Mouse (Mus musculus) heart, adult 9 months (tissue): ENCODE measurements around the gene Col5a3.

ENCODE experiments used
- DNase-seq, 2 experiments: peaks; one replicate each; pipeline ENCODE4 v3.0.0; 2022; ENCODE audit warnings: low spot score in 2 of 2

Col5a3 gene

GRCm38 (mm10) chr9:20805706-20806105 lies 9.2 kb downstream of the Col5a3 start:
- DNase-seq, result no peak

- peak; percentile 65 to 66 for DNase-seq
Observed at GRCm38 (mm10) chr9:20805159-20805495, 9.7 kb downstream of the Col5a3 start.

GRCm38 (mm10) chr9:20804266-20805158 lies 10.4 kb downstream of the Col5a3 start:
- DNase-seq, result peak; percentile 39 to 53

- DNase-seq, result peak; percentile 73 to 82
Observed at GRCm38 (mm10) chr9:20794108-20794806, 20.6 kb downstream of the Col5a3 start.

- DNase-seq, result no peak
Observed at GRCm38 (mm10) chr9:20790345-20790744, 24.5 kb downstream of the Col5a3 start.

DNA sequence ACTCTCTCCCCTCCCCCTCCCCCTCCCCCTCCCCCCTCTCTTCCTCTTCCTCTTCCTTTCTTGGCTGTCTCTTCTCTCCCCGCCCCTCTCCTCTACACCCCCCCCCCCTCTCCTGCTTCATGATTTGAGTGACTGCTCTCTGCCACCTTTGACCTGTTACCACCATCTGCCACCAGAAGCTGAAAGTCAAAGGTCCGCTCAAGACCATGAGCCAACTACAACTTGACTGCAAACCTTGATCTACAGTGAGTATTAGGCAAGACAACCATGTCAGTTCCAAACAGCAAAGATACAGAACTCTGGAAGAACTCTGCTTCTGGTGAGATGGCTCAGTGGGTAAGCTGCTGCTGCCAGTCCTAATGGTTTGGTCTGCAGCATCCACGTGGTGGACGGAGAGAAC lies 25.2 kb downstream of the Col5a3 start:
- DNase-seq, result no peak

DNA sequence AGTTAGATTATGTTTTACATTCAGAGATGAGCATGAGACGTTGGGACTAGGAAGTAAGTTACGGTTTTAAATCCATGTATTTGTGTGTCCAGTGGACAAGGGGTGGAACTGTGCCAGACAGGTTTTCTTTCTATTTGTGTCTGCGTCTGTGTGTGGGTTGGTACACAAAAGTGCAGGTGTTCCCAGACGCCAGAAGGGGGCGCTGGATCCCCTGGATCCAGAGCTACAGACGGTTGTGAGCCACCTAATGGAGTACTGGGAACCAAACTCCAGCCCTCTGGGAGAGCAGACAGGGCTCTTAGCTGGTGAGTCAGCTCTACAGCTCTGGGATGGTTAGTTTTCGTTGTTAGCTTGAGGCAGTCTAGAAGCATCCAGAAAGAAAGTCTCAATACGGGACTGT lies 26.9 kb downstream of the Col5a3 start:
- DNase-seq, result no peak

GRCm38 (mm10) chr9:20785055-20785454 lies 29.8 kb downstream of the Col5a3 start:
- no peak for DNase-seq

DNA sequence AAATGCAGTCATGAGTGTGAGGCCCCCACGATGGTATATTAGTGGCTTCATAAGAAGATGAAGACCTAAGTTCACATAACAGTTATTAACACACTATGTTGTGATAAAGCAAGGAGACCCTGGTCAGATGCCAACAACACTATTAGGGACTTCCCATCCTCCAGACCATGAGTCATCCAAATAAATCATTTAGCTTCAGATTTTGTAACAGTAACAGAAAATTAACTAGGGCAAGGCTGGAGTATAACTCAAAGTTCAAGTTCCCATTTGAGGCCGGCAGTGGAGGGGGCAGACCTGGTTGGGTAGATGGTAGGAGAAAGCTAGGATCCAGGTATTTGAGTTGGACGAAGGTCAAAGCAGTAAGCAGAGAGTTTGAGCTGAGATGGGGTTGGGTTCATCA lies 33.6 kb downstream of the Col5a3 start:
- DNase-seq, result no peak

DNA sequence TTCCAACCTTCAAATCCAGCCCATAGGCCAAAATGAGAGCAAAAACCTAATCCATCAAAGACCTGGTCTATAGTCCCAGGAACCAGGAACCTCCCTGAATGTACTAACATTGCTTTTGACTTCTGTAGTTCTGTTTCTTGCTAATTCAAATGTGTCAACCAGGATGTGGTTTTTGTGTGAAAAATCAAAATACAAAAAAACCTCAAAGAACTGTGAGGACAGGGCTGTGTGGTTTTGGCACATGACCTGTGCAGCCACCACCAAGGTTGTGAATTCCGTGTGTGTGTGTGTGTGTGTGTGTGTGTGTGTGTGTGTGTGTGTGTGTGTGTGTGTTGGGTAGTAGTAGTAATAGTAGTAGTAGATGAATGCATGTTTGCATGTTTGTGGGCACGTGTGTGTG lies 49.6 kb downstream of the Col5a3 start:
- no peak for DNase-seq

- peak; percentile 31 to 45 for DNase-seq
Observed at GRCm38 (mm10) chr9:20763099-20763498, 51.8 kb downstream of the Col5a3 start.

DNA sequence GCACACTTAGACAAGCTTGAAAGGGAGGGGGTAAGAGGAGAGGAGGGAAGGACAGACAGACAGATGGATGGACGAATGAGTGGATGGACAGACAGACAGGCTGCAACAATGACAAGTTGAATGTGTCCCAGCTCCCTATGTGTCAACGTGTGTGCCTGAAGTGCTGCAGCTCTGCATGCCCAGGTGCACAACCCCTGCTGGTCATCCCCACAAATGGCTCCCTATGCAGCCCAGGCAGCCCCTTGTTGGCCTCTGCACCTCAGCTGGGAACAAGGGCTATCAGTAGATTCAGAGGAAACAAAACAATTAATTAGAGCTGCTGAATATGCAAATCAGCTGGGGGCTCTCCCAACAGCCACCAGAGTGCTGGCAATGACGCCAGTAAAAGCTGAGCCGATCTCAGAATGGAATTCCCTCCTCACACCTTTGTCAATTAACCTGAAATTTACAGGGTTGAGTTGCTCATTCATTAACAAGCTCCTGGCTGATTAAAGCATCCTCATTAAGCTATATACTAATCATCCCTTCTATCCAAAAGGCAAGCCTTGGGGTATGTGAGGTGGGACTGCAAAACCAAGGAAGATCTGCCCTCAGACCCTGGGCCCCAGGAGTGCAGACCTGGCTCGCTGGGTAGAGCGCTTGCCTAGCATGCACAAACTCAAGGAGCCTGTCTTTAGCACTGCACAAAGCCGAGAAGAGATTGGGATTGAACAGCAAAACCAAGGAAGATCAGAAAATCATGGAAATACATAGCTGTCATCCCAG lies 52.5 kb downstream of the Col5a3 start:
- no peak for DNase-seq

GRCm38 (mm10) chr9:20761388-20761787 lies 53.5 kb downstream of the Col5a3 start:
- DNase-seq, result no peak

- peak; percentile 93 to 96 for DNase-seq
Observed at GRCm38 (mm10) chr9:20760813-20761212, 54.1 kb downstream of the Col5a3 start.

DNA sequence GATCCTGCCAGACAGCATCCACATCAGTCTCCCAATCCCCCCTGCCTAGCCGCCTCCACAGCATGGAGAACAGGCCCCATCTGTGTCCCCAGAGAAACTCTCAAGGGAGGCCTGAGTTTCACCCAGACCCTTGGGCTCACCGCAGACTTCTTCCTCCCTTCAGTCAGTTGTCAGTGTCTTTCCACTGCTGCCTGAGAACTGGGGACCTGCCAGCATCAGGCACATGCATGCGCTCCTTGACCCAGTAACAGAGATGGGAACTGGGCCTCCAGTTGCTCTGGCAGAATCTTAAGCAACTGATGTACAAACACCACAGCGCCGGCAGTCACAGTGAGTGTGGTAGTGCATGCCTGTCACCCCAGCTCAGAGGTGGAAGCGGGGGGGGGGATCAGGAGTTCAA lies 56.0 kb downstream of the Col5a3 start:
- peak in 1 of 2 experiments; percentile 34 for DNase-seq

DNA sequence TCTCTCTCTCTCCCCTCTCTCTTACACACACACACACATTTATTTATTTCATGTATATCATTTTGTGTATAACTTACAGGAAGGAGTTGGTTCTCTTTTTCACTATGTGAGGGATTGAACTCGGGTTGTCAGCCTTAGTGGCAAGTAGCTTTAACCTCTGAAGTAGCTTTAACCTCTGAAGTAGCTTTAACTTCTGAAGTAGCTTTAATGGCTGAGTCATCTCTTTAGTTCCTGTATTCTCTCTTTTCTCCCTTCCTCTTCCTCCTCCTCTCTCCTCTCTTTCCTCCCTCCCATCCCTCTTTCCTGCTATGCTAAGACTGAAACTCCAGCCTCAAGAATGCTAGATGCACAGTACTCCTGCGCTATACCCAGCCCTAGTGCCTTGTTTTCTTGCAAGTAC lies 56.6 kb downstream of the Col5a3 start:
- no peak for DNase-seq

- DNase-seq, result peak; percentile 31 to 54
Observed at GRCm38 (mm10) chr9:20757087-20757955, 57.5 kb downstream of the Col5a3 start.

DNA sequence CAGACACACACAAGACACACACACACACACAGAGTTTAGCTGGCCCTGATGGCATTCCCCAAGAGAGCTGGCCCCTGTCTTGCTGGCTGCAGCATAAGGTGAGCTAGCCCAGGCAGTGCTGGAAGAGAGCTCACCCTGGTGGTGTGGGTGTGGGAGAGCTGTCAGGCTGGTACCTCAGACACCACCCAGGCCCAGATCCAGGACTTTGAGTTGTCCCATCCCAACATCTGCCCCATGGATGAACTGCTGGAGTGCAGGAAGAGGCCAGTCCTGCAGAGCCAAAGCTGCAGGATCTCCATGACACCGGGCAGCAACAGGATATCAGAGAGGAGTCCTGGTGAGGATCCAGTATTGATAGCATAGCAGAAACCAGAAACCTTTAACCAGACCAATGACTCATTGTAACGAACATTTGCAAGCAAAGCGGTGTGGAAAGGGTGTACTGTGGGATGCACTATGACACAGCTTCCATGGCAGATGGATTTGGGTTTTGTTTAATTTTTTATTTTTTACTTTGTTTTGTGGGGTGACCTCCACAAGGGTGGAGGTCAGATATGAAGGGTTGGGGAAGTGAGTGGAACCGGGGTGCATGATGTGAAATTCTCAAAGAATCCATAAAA lies 58.7 kb downstream of the Col5a3 start:
- no peak for DNase-seq

DNA sequence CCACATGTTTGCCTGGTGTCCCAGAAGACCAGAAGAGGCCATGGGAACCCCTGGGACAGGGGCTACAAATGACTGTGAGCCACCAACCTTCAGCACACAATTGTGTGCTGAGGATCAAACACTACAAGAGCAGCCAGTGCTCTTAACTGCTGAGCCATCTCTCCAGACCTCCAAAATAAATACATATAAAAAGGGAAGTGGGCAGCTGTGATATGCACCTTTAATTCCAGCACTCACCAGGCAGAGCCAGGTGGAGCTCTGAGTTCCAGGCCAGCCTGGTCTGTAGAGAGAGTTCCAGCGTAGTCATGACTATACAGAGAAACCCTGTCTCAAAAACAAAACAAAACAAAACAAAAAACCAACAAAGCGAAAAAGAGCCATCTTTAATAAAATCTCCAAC lies 60.5 kb downstream of the Col5a3 start:
- no peak for DNase-seq

DNA sequence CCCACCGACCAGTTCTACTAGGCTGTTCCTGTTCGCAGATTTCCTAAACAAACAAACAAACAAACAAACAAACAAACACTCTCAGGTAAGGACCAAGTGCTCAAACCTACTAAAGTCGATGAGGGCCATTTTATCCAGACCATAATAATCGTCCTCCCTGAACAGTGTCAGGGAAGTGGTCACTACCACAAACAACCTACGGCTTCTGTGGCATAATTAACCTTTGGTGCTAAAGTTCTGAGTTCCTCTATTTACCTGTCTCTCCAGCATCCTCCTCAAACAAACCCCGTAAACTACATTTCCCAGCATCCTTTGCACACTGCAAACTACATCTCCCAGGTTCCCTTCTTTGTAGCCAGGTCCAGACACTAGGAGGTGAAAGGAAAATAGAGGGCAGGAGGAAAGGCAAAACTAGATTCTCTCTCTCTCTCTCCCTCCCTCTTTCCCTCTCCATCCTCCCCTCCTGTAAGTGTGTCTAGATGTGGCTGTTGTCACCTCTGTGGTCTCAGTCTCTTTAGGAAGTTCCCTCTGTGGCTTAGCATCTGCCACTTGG lies 63.3 kb downstream of the Col5a3 start:
- no peak for DNase-seq

- DNase-seq, result no peak
Observed at GRCm38 (mm10) chr9:20749213-20749612, 65.7 kb downstream of the Col5a3 start.
